Mouse (Mus musculus) neural tube, embryonic 12.5 days (tissue): ENCODE data around the gene Pitpna. TPM values are rescaled to one million over a fixed set of nuclear protein-coding genes. Genes with fewer than 3 reads are reported as not detected.

Experiments used
- ATAC-seq: fragments of 200-750 bp; cut with Nextera tagmentation; 2 replicates; pipeline ENCODE4 v1.8.0; 2017; ENCODE audit warnings: low read depth, mild to moderate bottlenecking, moderate TSS enrichment, moderate library complexity; ENCODE audit not compliant: low FRiP score
- H3K27ac ChIP-seq: fragments of 300-500 bp; sonication (generic); 2 replicates; pipeline ENCODE4 v1.5.1; 2016
- H3K27me3 ChIP-seq: fragments of 300-500 bp; sonication (generic); replicated peaks from 2 replicates; pipeline ENCODE4 v1.6.1; 2016; ENCODE audit warnings: mild to moderate bottlenecking
- H3K36me3 ChIP-seq: fragments of 300-500 bp; sonication (generic); 2 replicates; pipeline ENCODE4 v1.6.1; 2016; ENCODE audit warnings: mild to moderate bottlenecking
- H3K4me1 ChIP-seq: fragments of 300-500 bp; sonication (generic); 2 replicates; pipeline ENCODE4 v1.6.1; 2016
- H3K4me2 ChIP-seq: fragments of 300-500 bp; sonication (generic); replicated peaks from 2 replicates; pipeline ENCODE4 v1.6.1; 2016; ENCODE audit warnings: mild to moderate bottlenecking
- H3K4me3 ChIP-seq: fragments of 300-500 bp; sonication (generic); 2 replicates; pipeline ENCODE4 v1.5.1; 2016
- H3K9ac ChIP-seq: fragments of 300-500 bp; sonication (generic); 2 replicates; pipeline ENCODE4 v1.6.1; 2016; ENCODE audit warnings: mild to moderate bottlenecking
- H3K9me3 ChIP-seq: fragments of 300-500 bp; sonication (generic); 2 replicates; pipeline ENCODE4 v1.6.1; 2016; ENCODE audit warnings: mild to moderate bottlenecking
- whole genome bisulfite sequencing: fragments of 180-500 bp; shearing (Covaris S2); methylation state at CpG from one replicate; pipeline ENCODE4 v1.1.7; 2016; 5-methylcytosine and 5-hydroxymethylcytosine counted together
- polyA plus RNA-seq: library from polyadenylated mRNA; unstranded; fragments of >200 nt; fragmentation: Nextera tagmentation; extraction: Ambion mirVana; gene quantifications from 2 replicates; pipeline ENCODE4 v1.2.1, GENCODE M21; 2016

The Pitpna gene
- polyA plus RNA-seq, 1 experiment from 2014 or later, result 140 TPM

GRCm38 (mm10) chr11:75604826-75605225, 16.9 kb downstream of the Pitpna start:
- peaks cover 69% of the 10 kb centered on the region for H3K36me3 ChIP-seq
- no peak overlapping the region for H3K4me2 ChIP-seq
- no peak overlapping the region for H3K9ac ChIP-seq
- WGBS, result 92% methylated on average over 5 of the region's 5 CpGs
- no peak for ATAC-seq
- H3K4me3 ChIP-seq, result no peak overlapping the region
- H3K27me3 ChIP-seq, result no peaks in the 10 kb centered on the region
- H3K27ac ChIP-seq, result no peak overlapping the region
- H3K4me1 ChIP-seq, result no peaks in the 10 kb centered on the region
- no peaks in the 10 kb centered on the region for H3K9me3 ChIP-seq

- Histone ChIP-seq H3K9me3 (no peaks in the 10 kb centered on the region), H3K4me3 (no peak overlapping the region), H3K4me1 (no peaks in the 10 kb centered on the region), H3K9ac (no peak overlapping the region), H3K4me2 (no peak overlapping the region), H3K36me3 (peaks cover 69% of the 10 kb centered on the region), H3K27ac (no peak overlapping the region), H3K27me3 (no peaks in the 10 kb centered on the region)
- WGBS, result 78% methylated on average over 1 of the region's 1 CpGs
- no peak for ATAC-seq
Measured at GRCm38 (mm10) chr11:75605318-75605717, 17.4 kb downstream of the Pitpna start.

- Histone ChIP-seq H3K4me1 (no peaks in the 10 kb centered on the region), H3K27ac (no peak overlapping the region), H3K27me3 (no peaks in the 10 kb centered on the region), H3K36me3 (peaks cover 65% of the 10 kb centered on the region), H3K4me2 (no peak overlapping the region), H3K9me3 (no peaks in the 10 kb centered on the region), H3K9ac (no peak overlapping the region), H3K4me3 (no peak overlapping the region)
- no peak for ATAC-seq
- 92% methylated on average over 5 of the region's 5 CpGs for WGBS
Measured at GRCm38 (mm10) chr11:75608776-75609175, 20.9 kb downstream of the Pitpna start.

GRCm38 (mm10) chr11:75610021-75610420, 22.1 kb downstream of the Pitpna start:
- no peaks in the 10 kb centered on the region for H3K27me3 ChIP-seq
- 90% methylated on average over 2 of the region's 2 CpGs for WGBS
- H3K4me1 ChIP-seq, result no peaks in the 10 kb centered on the region
- ATAC-seq, result no peak
- peaks cover 67% of the 10 kb centered on the region for H3K36me3 ChIP-seq
- H3K4me2 ChIP-seq, result no peak overlapping the region
- no peak overlapping the region for H3K9ac ChIP-seq
- no peak overlapping the region for H3K4me3 ChIP-seq
- H3K27ac ChIP-seq, result no peak overlapping the region
- H3K9me3 ChIP-seq, result no peaks in the 10 kb centered on the region

GRCm38 (mm10) chr11:75614769-75615168, 26.9 kb downstream of the Pitpna start:
- Histone ChIP-seq H3K9me3 (no peaks in the 10 kb centered on the region), H3K27ac (no peak overlapping the region), H3K4me2 (no peak overlapping the region), H3K27me3 (no peaks in the 10 kb centered on the region), H3K9ac (no peak overlapping the region), H3K36me3 (peaks cover 66% of the 10 kb centered on the region), H3K4me1 (no peaks in the 10 kb centered on the region), H3K4me3 (no peak overlapping the region)
- 96% methylated on average over 1 of the region's 1 CpGs for WGBS
- no peak for ATAC-seq

GRCm38 (mm10) chr11:75615556-75615955, 27.7 kb downstream of the Pitpna start:
- no peak overlapping the region for H3K9ac ChIP-seq
- peaks cover 66% of the 10 kb centered on the region for H3K36me3 ChIP-seq
- no peaks in the 10 kb centered on the region for H3K9me3 ChIP-seq
- ATAC-seq, result no peak
- H3K4me1 ChIP-seq, result no peaks in the 10 kb centered on the region
- no peak overlapping the region for H3K27ac ChIP-seq
- no peak overlapping the region for H3K4me2 ChIP-seq
- no peaks in the 10 kb centered on the region for H3K27me3 ChIP-seq
- WGBS, result 86% methylated on average over 2 of the region's 2 CpGs
- H3K4me3 ChIP-seq, result no peak overlapping the region

- peaks cover 57% of the 10 kb centered on the region for H3K36me3 ChIP-seq
- no peaks in the 10 kb centered on the region for H3K27me3 ChIP-seq
Measured at GRCm38 (mm10) chr11:75619133-75619532, 31.2 kb downstream of the Pitpna start.

GRCm38 (mm10) chr11:75620136-75620780, 32.4 kb downstream of the Pitpna start:
- ATAC-seq, result no peak
- no peak overlapping the region for H3K4me2 ChIP-seq
- H3K4me3 ChIP-seq, result no peak overlapping the region
- no peak overlapping the region for H3K27ac ChIP-seq
- no peak overlapping the region for H3K9ac ChIP-seq
- no peaks in the 10 kb centered on the region for H3K4me1 ChIP-seq
- 93% methylated on average over 12 of the region's 12 CpGs for WGBS
- H3K27me3 ChIP-seq, result no peaks in the 10 kb centered on the region
- H3K36me3 ChIP-seq, result peaks cover 59% of the 10 kb centered on the region
- H3K9me3 ChIP-seq, result no peaks in the 10 kb centered on the region

More at GRCm38 (mm10) chr11:75619133-75619532, 31.2 kb downstream of the Pitpna start:
- H3K9me3 ChIP-seq, result no peaks in the 10 kb centered on the region
- no peak overlapping the region for H3K9ac ChIP-seq
- H3K4me3 ChIP-seq, result no peak overlapping the region
- no peak overlapping the region for H3K27ac ChIP-seq
- WGBS, result 83% methylated on average over 5 of the region's 5 CpGs
- H3K4me2 ChIP-seq, result no peak overlapping the region
- no peaks in the 10 kb centered on the region for H3K4me1 ChIP-seq
- ATAC-seq, result no peak

- no peaks in the 10 kb centered on the region for H3K27me3 ChIP-seq
- whole genome bisulfite sequencing, result 86% methylated on average over 2 of the region's 2 CpGs
- no peaks in the 10 kb centered on the region for H3K9me3 ChIP-seq
- no peak overlapping the region for H3K4me3 ChIP-seq
- ATAC-seq, result no peak
- no peak overlapping the region for H3K4me2 ChIP-seq
- H3K36me3 ChIP-seq, result peaks cover 66% of the 10 kb centered on the region
- H3K27ac ChIP-seq, result no peak overlapping the region
- H3K4me1 ChIP-seq, result no peaks in the 10 kb centered on the region
- H3K9ac ChIP-seq, result no peak overlapping the region
Measured at GRCm38 (mm10) chr11:75621426-75621825, 33.5 kb downstream of the Pitpna start.

- 87% methylated on average over 2 of the region's 2 CpGs for WGBS
- H3K4me2 ChIP-seq, result no peak overlapping the region
Measured at GRCm38 (mm10) chr11:75622588-75623329, 34.9 kb downstream of the Pitpna start.

GRCm38 (mm10) chr11:75624102-75624554, 36.2 kb downstream of the Pitpna start:
- 70% methylated on average over 2 of the region's 2 CpGs for WGBS
- H3K27ac ChIP-seq, result no peak overlapping the region
- ATAC-seq, result no peak
- H3K36me3 ChIP-seq, result peaks cover 67% of the 10 kb centered on the region
- no peak overlapping the region for H3K9ac ChIP-seq
- no peaks in the 10 kb centered on the region for H3K4me1 ChIP-seq
- no peaks in the 10 kb centered on the region for H3K9me3 ChIP-seq
- H3K4me3 ChIP-seq, result no peak overlapping the region
- no peaks in the 10 kb centered on the region for H3K27me3 ChIP-seq
- no peak overlapping the region for H3K4me2 ChIP-seq

More at GRCm38 (mm10) chr11:75622588-75623329, 34.9 kb downstream of the Pitpna start:
- no peak for ATAC-seq
- Histone ChIP-seq H3K9ac (no peak overlapping the region), H3K4me3 (no peak overlapping the region), H3K27me3 (no peaks in the 10 kb centered on the region), H3K36me3 (peaks cover 70% of the 10 kb centered on the region), H3K27ac (no peak overlapping the region), H3K4me1 (no peaks in the 10 kb centered on the region), H3K9me3 (no peaks in the 10 kb centered on the region)

- Histone ChIP-seq H3K4me3 (no peak overlapping the region), H3K9ac (no peak overlapping the region), H3K27ac (no peak overlapping the region), H3K36me3 (peaks cover 50% of the 10 kb centered on the region), H3K27me3 (no peaks in the 10 kb centered on the region), H3K4me1 (peaks cover 9% of the 10 kb centered on the region), H3K4me2 (no peak overlapping the region), H3K9me3 (no peaks in the 10 kb centered on the region)
- WGBS, result 93% methylated on average over 4 of the region's 4 CpGs
- ATAC-seq, result no peak
Measured at GRCm38 (mm10) chr11:75625820-75626219, 37.9 kb downstream of the Pitpna start.
